Mouse (Mus musculus) heart, embryonic 15.5 days (tissue): ENCODE data around the gene Sapcd1. TPM values are rescaled to one million over a fixed set of nuclear protein-coding genes. Genes with fewer than 3 reads are reported as not detected.
A peak's percentile ranks its signal among the peaks of the same experiment; 100 is the strongest.
"Not testable (repeated sequence)": the region's sequence is repeated elsewhere in the genome, so short reads cannot be mapped to it uniquely, and the experiment has no call there.

Experiments used
- ATAC-seq: fragments of 200-750 bp; cut with Nextera tagmentation; replicated peaks from 2 replicates; pipeline ENCODE4 v1.8.0; 2017; ENCODE audit warnings: low read depth, moderate TSS enrichment; ENCODE audit not compliant: insufficient number of reproducible peaks, insufficient read depth, low FRiP score
- H3K27ac ChIP-seq: fragments of 300-500 bp; sonication (generic); 2 replicates; pipeline ENCODE4 v1.5.1; 2015; ENCODE audit warnings: mild to moderate bottlenecking, inconsistent platforms
- H3K27me3 ChIP-seq: fragments of 300-500 bp; sonication (generic); 2 replicates; pipeline ENCODE4 v1.6.1; 2015; ENCODE audit warnings: inconsistent platforms
- H3K36me3 ChIP-seq: fragments of 300-500 bp; sonication (generic); 2 replicates; pipeline ENCODE4 v1.6.1; 2015; ENCODE audit warnings: mild to moderate bottlenecking, inconsistent platforms
- H3K4me1 ChIP-seq: fragments of 300-500 bp; sonication (generic); replicated peaks from 2 replicates; pipeline ENCODE4 v1.6.1; 2015; ENCODE audit warnings: inconsistent platforms
- H3K4me2 ChIP-seq: fragments of 300-500 bp; sonication (generic); 2 replicates; pipeline ENCODE4 v1.6.1; 2015; ENCODE audit warnings: inconsistent platforms, mild to moderate bottlenecking, moderate library complexity
- H3K4me3 ChIP-seq: fragments of 300-500 bp; sonication (generic); 2 replicates; pipeline ENCODE4 v1.5.1; 2015; ENCODE audit warnings: mild to moderate bottlenecking, inconsistent platforms
- H3K9ac ChIP-seq: fragments of 300-500 bp; sonication (generic); 2 replicates; pipeline ENCODE4 v1.6.1; 2015; ENCODE audit warnings: mild to moderate bottlenecking, inconsistent platforms
- H3K9me3 ChIP-seq: fragments of 300-500 bp; sonication (generic); replicated peaks from 2 replicates; pipeline ENCODE4 v1.6.1; 2016; ENCODE audit warnings: inconsistent platforms
- WGBS: fragments of 180-500 bp; shearing (Covaris S2); methylation state at CpG from one replicate; pipeline ENCODE4 v1.1.7; 2015; ENCODE audit warnings: mixed read lengths; 5-methylcytosine and 5-hydroxymethylcytosine counted together
- polyA plus RNA-seq: library from polyadenylated mRNA; unstranded; fragments of >200 nt; fragmentation: Nextera tagmentation; extraction: Ambion mirVana; gene quantifications from 2 replicates; pipeline ENCODE4 v1.2.1, GENCODE M21; 2015

Sapcd1 gene
- polyA plus RNA-seq, 1 experiment from 2014 or later, result 1.4 TPM

- H3K4me2 ChIP-seq, result peak overlapping the region; percentile 94; the same call in 1 of the 2 replicates
- no peak overlapping the region for H3K9ac ChIP-seq
- no peaks in the 10 kb centered on the region for H3K9me3 ChIP-seq
- peaks cover 34% of the 10 kb centered on the region for H3K4me1 ChIP-seq
- ATAC-seq, result no peak
- 57% methylated on average over 9 of the region's 9 CpGs for WGBS
- no peaks in the 10 kb centered on the region for H3K27me3 ChIP-seq
- H3K4me3 ChIP-seq, result no peak overlapping the region
- peaks cover 40% of the 10 kb centered on the region for H3K36me3 ChIP-seq
- H3K27ac ChIP-seq, result peak overlapping the region; percentile 95; the same call in 1 of the 2 replicates
Measured at GRCm38 (mm10) chr17:35003022-35003838, 24.6 kb downstream of the Sapcd1 start.

- 8% methylated on average over 12 of the region's 12 CpGs for WGBS
- peak overlapping the region; percentile 85 for H3K4me3 ChIP-seq
- peak overlapping the region; percentile 94 for H3K4me2 ChIP-seq
- no peak for ATAC-seq
- H3K36me3 ChIP-seq, result peaks cover 43% of the 10 kb centered on the region
- peak overlapping the region; percentile 88 for H3K9ac ChIP-seq
- no peaks in the 10 kb centered on the region for H3K9me3 ChIP-seq
- H3K4me1 ChIP-seq, result peaks cover 43% of the 10 kb centered on the region
- peak overlapping the region; percentile 95 for H3K27ac ChIP-seq
- no peaks in the 10 kb centered on the region for H3K27me3 ChIP-seq
Measured at GRCm38 (mm10) chr17:35002153-35002865, 25.5 kb downstream of the Sapcd1 start.

GRCm38 (mm10) chr17:35001452-35002152 is 26.2 kb downstream of the Sapcd1 start:
- peaks cover 49% of the 10 kb centered on the region for H3K4me1 ChIP-seq
- no peaks in the 10 kb centered on the region for H3K27me3 ChIP-seq
- no peaks in the 10 kb centered on the region for H3K9me3 ChIP-seq
- ATAC-seq, result no peak; the same call in 1 of the 2 replicates
- peak overlapping the region; percentile 88 for H3K9ac ChIP-seq
- peak overlapping the region; percentile 85 for H3K4me3 ChIP-seq
- peak overlapping the region; percentile 95 for H3K27ac ChIP-seq
- under 1% methylated on average over 35 of the region's 35 CpGs for WGBS
- H3K4me2 ChIP-seq, result peak overlapping the region; percentile 94
- peaks cover 39% of the 10 kb centered on the region for H3K36me3 ChIP-seq

- Histone ChIP-seq H3K27ac (peak within 1 kb of the TSS; percentile 95), H3K9me3 (no peaks in the 10 kb centered on the region), H3K27me3 (no peaks in the 10 kb centered on the region), H3K4me2 (peak within 1 kb of the TSS; percentile 94), H3K9ac (peak within 1 kb of the TSS; percentile 88), H3K4me3 (peak within 1 kb of the TSS; percentile 85), H3K36me3 (peaks cover 34% of the 10 kb centered on the region), H3K4me1 (peaks cover 50% of the 10 kb centered on the region)
- WGBS, result 0% methylated on average over 72 of the region's 83 CpGs
- peak; percentile 91 for ATAC-seq
Measured at GRCm38 (mm10) chr17:35000717-35001451, 26.9 kb downstream of the Sapcd1 start, which contains the start of gene Vars. Gene Vars, plus strand, starts transcription at chr17:35000987.

GRCm38 (mm10) chr17:34999871-35000716 is 27.7 kb downstream of the Sapcd1 start:
- peak overlapping the region; percentile 88 for H3K9ac ChIP-seq
- ATAC-seq, H3K9me3 ChIP-seq, H3K27me3 ChIP-seq: not testable (repeated sequence)
- peaks cover 26% of the 10 kb centered on the region; the same call in 1 of the 2 replicates for H3K36me3 ChIP-seq
- H3K27ac ChIP-seq, result peak overlapping the region; percentile 95
- H3K4me2 ChIP-seq, result peak overlapping the region; percentile 94
- WGBS, result 17% methylated on average over 29 of the region's 32 CpGs
- H3K4me1 ChIP-seq, result peaks cover 50% of the 10 kb centered on the region
- peak overlapping the region; percentile 85 for H3K4me3 ChIP-seq

GRCm38 (mm10) chr17:34998526-34999430 is 29.0 kb downstream of the Sapcd1 start:
- ATAC-seq, result no peak
- Histone ChIP-seq H3K4me1 (peaks cover 50% of the 10 kb centered on the region), H3K27me3 (no peaks in the 10 kb centered on the region), H3K4me3 (peak overlapping the region; percentile 85; the same call in 1 of the 2 replicates), H3K9ac (0 out of 2 replicates have a peak overlapping the region, but pooled peaks have one; percentile 14), H3K4me2 (peak overlapping the region; percentile 94), H3K27ac (no peak overlapping the region), H3K36me3 (0 out of 2 replicates have a peak, but pooled peaks cover 17% of the 10 kb centered on the region), H3K9me3 (no peaks in the 10 kb centered on the region)
- WGBS, result 85% methylated on average over 15 of the region's 15 CpGs

GRCm38 (mm10) chr17:34997142-34997483 is 30.7 kb downstream of the Sapcd1 start:
- Histone ChIP-seq H3K4me3 (no peak overlapping the region), H3K9me3 (no peaks in the 10 kb centered on the region), H3K36me3 (0 out of 2 replicates have a peak, but pooled peaks cover 17% of the 10 kb centered on the region), H3K4me2 (peak overlapping the region; percentile 94), H3K9ac (no peak overlapping the region), H3K27ac (no peak overlapping the region), H3K27me3 (no peaks in the 10 kb centered on the region), H3K4me1 (peaks cover 37% of the 10 kb centered on the region)
- WGBS, result 90% methylated on average over 5 of the region's 5 CpGs
- ATAC-seq, result no peak

- H3K4me3 ChIP-seq, result no peak overlapping the region
- 0 out of 2 replicates have a peak, but pooled peaks cover 17% of the 10 kb centered on the region for H3K36me3 ChIP-seq
- H3K4me2 ChIP-seq, result peak overlapping the region; percentile 94
- H3K9ac ChIP-seq, result no peak overlapping the region
- WGBS, result 85% methylated on average over 14 of the region's 14 CpGs
- no peaks in the 10 kb centered on the region for H3K27me3 ChIP-seq
- peaks cover 33% of the 10 kb centered on the region for H3K4me1 ChIP-seq
- no peaks in the 10 kb centered on the region for H3K9me3 ChIP-seq
- no peak overlapping the region for H3K27ac ChIP-seq
- ATAC-seq, result no peak
Measured at GRCm38 (mm10) chr17:34996411-34997141, 31.2 kb downstream of the Sapcd1 start.

GRCm38 (mm10) chr17:34995927-34996326 is 31.9 kb downstream of the Sapcd1 start:
- H3K27me3 ChIP-seq, H3K4me3 ChIP-seq, H3K4me2 ChIP-seq, ATAC-seq, H3K9ac ChIP-seq, H3K9me3 ChIP-seq, H3K27ac ChIP-seq: not testable (repeated sequence)
- Histone ChIP-seq H3K4me1 (peaks cover 33% of the 10 kb centered on the region), H3K36me3 (0 out of 2 replicates have a peak, but pooled peaks cover 17% of the 10 kb centered on the region)
- WGBS, result 86% methylated on average over 4 of the region's 4 CpGs
